Mouse (Mus musculus): ENCODE measurements around the gene Pak4. TPM values are rescaled to one million over a fixed set of nuclear protein-coding genes. Genes with fewer than 3 reads are reported as not detected.
"Not testable (repeated sequence)": the region's sequence is repeated elsewhere in the genome, so short reads cannot be mapped to it uniquely, and the experiment has no call there.

Gene Pak4
- total RNA-seq (2017): 6.6 and 8.8 TPM in 2 replicates

- peak; percentile 94 for ATAC-seq (ENCODE audit: extremely low read depth, insufficient number of reproducible peaks, low FRiP score, poor library complexity, severe bottlenecking)
Observed at GRCm38 (mm10) chr7:28597642-28598446, at the start of gene Pak4, which contains the start of gene Samd4b. Pak4 (minus strand) TSS chr7:28598185. Samd4b (minus strand) TSS chr7:28598144.

GRCm38 (mm10) chr7:28647016-28647415 is 49.0 kb upstream of the Pak4 start:
- no peak for ATAC-seq (ENCODE audit: extremely low read depth, insufficient number of reproducible peaks, low FRiP score, poor library complexity, severe bottlenecking)

GRCm38 (mm10) chr7:28645947-28646475 is 48.0 kb upstream of the Pak4 start:
- ATAC-seq (ENCODE audit: extremely low read depth, insufficient number of reproducible peaks, low FRiP score, poor library complexity, severe bottlenecking): no peak

DNA sequence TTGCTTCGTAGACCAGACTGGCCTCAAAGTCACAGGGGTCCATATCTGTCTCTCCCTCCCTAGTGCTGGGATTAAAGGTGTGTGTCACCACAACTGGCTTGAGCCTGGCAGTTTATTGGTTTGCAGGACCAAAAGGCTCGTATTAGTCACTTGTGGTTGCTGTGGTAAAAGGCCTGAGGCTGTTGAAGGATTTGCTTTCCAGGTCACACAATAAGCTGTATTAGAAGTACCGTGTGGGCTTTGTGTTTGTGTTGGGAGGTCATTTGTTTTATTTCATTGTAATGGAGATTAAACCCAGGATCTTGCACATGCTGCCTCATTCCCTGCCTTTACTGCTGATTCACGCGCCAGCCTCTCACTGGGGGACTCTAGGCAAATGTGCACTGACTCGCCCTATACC is 47.4 kb upstream of the Pak4 start:
- ATAC-seq (ENCODE audit: extremely low read depth, insufficient number of reproducible peaks, low FRiP score, poor library complexity, severe bottlenecking): no peak

DNA sequence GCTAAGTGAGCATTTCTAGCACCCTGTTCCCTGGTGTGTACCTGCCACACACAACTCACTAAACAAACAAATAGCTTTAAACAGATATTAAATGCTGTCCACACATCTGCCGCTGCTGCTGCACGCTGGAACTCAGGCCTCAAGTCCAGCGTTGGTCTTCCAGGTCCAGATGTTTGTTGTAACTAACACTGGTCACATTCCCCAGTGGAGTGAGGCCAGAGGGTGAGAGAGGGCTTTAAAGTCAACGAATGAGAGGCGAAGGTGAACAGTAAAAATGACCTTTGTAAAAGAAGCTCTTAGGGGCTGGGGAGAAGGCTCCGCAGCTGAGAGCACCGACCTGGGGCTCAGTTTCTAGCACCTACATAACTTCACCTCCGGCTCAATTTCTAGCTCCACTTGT is 43.6 kb upstream of the Pak4 start:
- no peak for ATAC-seq (ENCODE audit: extremely low read depth, insufficient number of reproducible peaks, low FRiP score, poor library complexity, severe bottlenecking)

DNA sequence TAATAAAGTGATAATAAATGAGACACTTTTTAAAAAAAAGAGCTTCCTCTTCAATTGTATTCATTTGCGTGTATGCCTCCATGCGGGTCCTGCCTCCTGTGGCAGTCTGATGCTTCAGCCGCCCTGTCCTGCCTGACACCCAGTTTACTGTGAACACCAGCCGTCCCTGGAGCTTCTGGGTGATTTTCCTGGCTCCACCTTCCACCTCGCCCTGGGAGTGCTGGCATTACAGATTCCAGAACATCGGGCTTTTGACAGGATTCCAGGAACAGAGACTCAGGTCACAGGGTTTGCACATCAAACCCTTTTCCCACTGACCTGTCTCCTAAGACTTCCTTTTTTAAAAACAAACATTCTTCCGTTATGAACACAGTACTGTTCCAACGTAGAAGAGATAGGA is 39.5 kb upstream of the Pak4 start:
- ATAC-seq (ENCODE audit: extremely low read depth, insufficient number of reproducible peaks, low FRiP score, poor library complexity, severe bottlenecking): no peak

DNA sequence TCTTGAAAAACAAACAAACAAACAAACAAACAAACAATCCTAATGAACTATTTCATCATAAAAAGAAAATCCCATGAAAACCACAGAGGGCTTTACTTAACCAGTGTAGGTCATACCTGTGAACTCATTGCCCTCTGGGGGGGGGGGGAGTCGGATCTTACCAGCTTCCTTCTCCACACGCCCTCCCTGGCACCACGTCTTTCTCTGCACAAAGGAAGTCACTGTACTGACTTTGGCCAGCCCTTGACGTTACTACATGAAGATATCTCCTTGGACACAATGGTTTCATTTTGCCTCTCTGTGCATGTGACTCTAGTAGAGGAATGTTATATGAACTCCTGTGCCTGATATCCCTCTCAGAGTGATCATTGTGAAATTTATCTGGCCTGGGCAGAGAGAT is 36.1 kb upstream of the Pak4 start:
- no peak for ATAC-seq (ENCODE audit: extremely low read depth, insufficient number of reproducible peaks, low FRiP score, poor library complexity, severe bottlenecking)

DNA sequence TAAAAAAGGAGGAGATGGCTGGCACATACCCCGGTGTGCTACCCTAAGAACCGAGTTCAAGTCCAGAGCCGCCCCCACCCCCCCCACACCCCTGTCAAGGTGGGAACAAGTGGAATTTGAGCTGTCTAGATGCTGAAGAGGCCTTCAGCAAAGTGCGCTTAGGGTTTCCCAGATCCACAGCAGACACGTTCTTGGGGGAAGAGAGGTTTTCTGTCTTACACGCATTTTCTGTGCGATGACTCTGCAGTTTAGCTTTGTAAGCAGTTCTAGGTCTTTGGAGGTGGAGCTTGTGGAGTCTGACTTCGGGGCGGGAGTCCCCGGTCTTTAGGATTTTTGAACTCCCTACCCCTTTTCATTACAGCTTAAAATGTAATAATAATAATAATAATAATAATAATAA is 33.1 kb upstream of the Pak4 start, which contains the start of gene Acp7:
TSS of gene Acp7 (minus strand) at position 260 of the 400 bp plus-strand sequence.
- ATAC-seq (ENCODE audit: extremely low read depth, insufficient number of reproducible peaks, low FRiP score, poor library complexity, severe bottlenecking): no peak

- ATAC-seq (ENCODE audit: extremely low read depth, insufficient number of reproducible peaks, low FRiP score, poor library complexity, severe bottlenecking): no peak
Observed at GRCm38 (mm10) chr7:28624791-28625190, 26.8 kb upstream of the Pak4 start.

DNA sequence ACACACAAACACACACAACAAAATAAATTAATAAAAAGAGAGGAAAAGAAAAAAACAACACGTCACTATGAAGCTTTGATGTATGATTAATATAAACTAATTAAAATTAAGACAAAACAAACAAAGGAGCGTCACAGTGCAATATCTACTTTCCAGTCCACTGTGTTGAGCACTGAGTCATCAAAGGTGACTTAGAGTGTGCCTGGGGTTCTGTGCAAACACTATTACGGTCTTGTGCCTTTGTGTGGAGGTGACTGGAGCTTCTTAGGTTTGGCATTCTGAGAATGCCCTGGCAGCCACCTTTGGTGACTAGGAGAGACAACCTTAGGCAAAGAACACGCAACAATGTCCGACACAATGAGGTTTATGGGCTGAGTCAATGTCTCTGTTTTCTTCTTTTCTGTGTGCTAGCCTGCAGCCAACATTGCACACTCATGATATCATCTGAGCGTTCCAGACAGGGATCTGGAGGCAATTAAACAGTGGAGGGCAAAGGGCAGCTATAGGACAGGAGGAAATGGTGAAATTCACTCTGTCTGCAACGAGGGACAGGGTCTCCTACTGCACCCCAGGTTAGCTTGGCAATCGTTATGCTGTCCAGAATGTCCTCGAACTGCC is 21.2 kb upstream of the Pak4 start:
- ATAC-seq (ENCODE audit: extremely low read depth, insufficient number of reproducible peaks, low FRiP score, poor library complexity, severe bottlenecking): no peak

GRCm38 (mm10) chr7:28605951-28606350 is 8.0 kb upstream of the Pak4 start:
- ATAC-seq (ENCODE audit: extremely low read depth, insufficient number of reproducible peaks, low FRiP score, poor library complexity, severe bottlenecking): no peak

DNA sequence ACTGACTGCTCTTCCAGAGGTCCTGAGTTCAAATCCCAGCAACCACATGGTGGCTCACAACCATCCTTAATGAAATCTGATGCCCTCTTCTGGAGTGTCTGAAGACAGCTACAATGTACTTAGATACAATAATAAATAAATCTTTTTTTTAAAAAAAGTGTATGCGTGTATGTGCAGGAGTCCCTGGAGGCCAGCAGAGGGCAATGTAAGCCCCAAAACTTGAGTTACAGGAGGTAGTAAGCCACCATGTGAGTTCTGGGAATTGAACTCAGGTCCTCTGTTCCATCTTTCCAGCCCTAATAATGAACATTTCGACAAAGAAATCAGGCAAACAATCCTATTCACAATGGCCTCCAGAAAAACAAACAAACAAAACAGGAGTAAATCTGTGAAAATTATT is 5.8 kb upstream of the Pak4 start:
- not testable (repeated sequence) for ATAC-seq (ENCODE audit: extremely low read depth, insufficient number of reproducible peaks, low FRiP score, poor library complexity, severe bottlenecking)

DNA sequence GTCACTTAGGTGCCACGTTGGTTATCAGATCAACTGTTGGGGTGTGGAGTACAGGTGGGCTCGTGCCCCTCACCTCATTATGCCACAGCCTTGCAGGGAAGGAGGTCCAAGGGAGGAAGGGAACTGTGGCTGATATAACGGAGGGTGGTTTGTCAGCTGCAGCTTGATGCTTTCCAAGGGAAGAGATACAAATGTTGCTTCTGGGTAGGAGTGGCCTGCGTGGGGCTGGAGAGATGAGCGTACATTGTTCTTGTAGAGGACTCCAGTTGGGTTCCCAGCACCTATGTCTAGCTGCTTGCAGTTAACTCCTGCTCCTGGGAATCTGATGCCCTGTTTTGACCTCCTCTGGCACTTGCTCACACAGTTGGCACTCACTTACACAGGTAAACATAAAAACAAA is 5.2 kb upstream of the Pak4 start:
- ATAC-seq (ENCODE audit: extremely low read depth, insufficient number of reproducible peaks, low FRiP score, poor library complexity, severe bottlenecking): no peak

DNA sequence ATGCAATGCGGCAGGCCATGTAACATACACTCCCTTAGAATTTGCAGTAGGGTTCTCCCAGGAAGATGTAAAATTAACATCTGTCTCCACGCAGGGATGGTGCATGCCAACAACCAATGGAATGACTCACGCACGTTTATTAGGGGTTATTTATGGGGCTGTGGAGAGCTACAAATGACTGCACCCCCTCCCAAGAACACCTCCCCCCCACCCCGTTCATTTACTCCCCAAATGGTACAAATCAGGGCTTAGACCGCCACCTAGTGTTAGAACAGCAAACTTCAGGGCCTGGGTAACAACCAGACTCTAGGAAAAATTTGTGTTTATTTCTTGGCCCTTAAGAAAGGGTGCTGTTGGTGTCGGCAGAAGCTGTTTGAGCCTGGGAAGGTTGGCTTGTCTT is 3.7 kb upstream of the Pak4 start:
- ATAC-seq (ENCODE audit: extremely low read depth, insufficient number of reproducible peaks, low FRiP score, poor library complexity, severe bottlenecking): no peak

DNA sequence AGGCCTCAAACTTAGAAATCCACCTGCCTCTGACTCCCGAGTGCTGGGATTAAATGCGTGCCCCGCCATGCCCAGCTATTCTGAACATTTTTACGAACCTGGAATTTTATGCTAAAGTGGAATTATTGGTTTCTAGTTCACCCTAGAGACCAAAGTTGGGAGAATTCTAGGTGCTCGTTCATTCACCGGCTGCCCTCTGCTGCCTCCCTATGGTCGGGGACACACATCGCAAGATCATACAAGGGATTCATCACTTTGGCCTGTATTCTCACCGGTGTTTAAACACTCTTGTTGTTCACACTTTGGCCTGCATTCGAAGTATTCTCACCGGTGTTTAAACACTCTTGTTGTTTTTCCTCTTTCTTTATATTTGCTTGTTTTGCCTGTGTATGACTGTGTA is 3.0 kb upstream of the Pak4 start:
- peak; percentile 55; the same call in 1 of the 2 replicates for ATAC-seq (ENCODE audit: extremely low read depth, insufficient number of reproducible peaks, low FRiP score, poor library complexity, severe bottlenecking)

- no peak for ATAC-seq (ENCODE audit: extremely low read depth, insufficient number of reproducible peaks, low FRiP score, poor library complexity, severe bottlenecking)
Observed at GRCm38 (mm10) chr7:28598951-28599350, 966 bp upstream of the Pak4 start.

DNA sequence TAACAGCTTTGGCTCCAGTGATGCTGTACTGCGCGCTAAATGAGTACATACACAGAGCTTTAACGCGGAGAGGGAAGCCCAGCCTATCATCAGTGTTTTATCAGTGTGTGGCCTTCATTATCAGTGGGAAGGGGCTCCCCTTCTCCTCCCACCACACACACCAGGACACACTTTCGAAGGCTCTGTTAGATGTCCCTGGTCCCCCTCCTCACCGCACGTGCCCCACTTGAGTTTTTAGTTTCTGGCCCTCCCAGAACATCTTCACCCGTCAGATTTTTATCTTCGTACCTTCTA is 761 bp downstream of the Pak4 start:
- no peak for ATAC-seq (ENCODE audit: extremely low read depth, insufficient number of reproducible peaks, low FRiP score, poor library complexity, severe bottlenecking)

DNA sequence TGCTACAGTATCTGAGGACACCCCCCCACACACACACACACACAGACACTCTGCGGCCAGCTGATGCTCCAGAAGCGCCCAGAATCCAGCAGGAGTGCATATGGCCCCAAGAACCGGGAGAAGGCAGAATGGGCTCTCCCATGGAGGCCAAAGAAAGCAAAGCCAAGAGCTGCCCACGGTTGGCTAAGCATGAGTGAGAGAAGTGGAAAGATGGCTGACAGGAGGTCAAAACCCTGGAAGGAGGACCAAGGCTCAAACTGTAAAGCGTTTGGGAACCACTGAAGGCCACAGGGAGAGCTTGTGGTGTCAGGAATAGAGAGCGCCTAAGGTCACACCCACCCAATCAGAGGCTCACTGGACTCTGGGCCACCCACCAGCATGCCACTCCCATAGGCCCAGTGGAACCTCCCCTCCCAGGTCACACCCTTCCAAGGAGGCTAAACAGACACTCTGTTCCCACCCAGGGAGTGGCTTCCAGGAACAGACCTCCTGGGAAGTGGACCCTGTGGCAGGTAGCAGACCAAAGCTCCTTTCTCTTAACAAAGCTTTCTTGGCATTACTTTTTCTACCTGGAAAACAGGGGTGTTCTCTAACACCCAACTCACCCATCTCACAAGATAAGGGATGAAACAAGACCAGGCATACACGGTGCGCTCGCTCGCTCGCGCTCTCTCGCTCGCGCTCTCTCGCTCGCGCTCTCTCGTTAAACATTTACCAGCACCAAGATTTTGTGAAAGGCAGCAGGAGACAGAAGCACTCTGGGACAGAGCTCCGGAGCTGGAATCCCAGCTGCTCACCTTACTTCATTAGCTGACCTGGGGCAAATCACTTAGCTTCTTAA is 1.3 kb downstream of the Pak4 start:
- no peak for ATAC-seq (ENCODE audit: extremely low read depth, insufficient number of reproducible peaks, low FRiP score, poor library complexity, severe bottlenecking)

- no peak for ATAC-seq (ENCODE audit: extremely low read depth, insufficient number of reproducible peaks, low FRiP score, poor library complexity, severe bottlenecking)
Observed at GRCm38 (mm10) chr7:28595751-28596435, 2.1 kb downstream of the Pak4 start.

All from neutrophil, adult 5-6 weeks (primary cell).